Mouse (Mus musculus) ES-Bruce4 (cell line): ENCODE results near the gene Csnk1d. TPM values are rescaled to one million over a fixed set of nuclear protein-coding genes. Genes with fewer than 3 reads are reported as not detected.

Experiments used
- H3K27ac ChIP-seq: 2 replicates; pipeline ENCODE4 v1.5.1; 2012; ENCODE audit warnings: low read length, inconsistent platforms; ENCODE audit not compliant: insufficient read depth
- H3K27me3 ChIP-seq: 2 replicates; pipeline ENCODE4 v1.6.1; 2012; ENCODE audit warnings: mild to moderate bottlenecking, low read length, inconsistent platforms; ENCODE audit not compliant: control insufficient read depth, poor library complexity, insufficient read depth, severe bottlenecking
- H3K36me3 ChIP-seq: 2 replicates; pipeline ENCODE4 v1.6.1; 2012; ENCODE audit warnings: inconsistent platforms, mild to moderate bottlenecking, low read length, moderate library complexity; ENCODE audit not compliant: control insufficient read depth, poor library complexity, insufficient read depth, severe bottlenecking
- H3K4me1 ChIP-seq: one replicate; pipeline ENCODE4 v1.8.1; 2011; ENCODE audit warnings: low read length; ENCODE audit not compliant: control insufficient read depth, insufficient read depth
- H3K4me3 ChIP-seq: 2 replicates; pipeline ENCODE4 v1.5.1; 2011; ENCODE audit warnings: low read depth, mild to moderate bottlenecking, low read length
- H3K9ac ChIP-seq: 2 replicates; pipeline ENCODE4 v1.6.1; 2012; ENCODE audit warnings: low read depth, mild to moderate bottlenecking, inconsistent platforms; ENCODE audit not compliant: poor library complexity, severe bottlenecking
- H3K9me3 ChIP-seq: replicated peaks from 2 replicates; pipeline ENCODE4 v1.6.1; 2012; ENCODE audit warnings: mild to moderate bottlenecking, low read length, inconsistent platforms; ENCODE audit not compliant: control insufficient read depth, poor library complexity, insufficient read depth, severe bottlenecking
- CTCF ChIP-seq: IDR thresholded peaks from one replicate; pipeline ENCODE4 v1.8.1; 2011; ENCODE audit warnings: low read depth, low read length
- EP300 ChIP-seq: IDR thresholded peaks from 2 replicates; pipeline ENCODE4 v1.6.1; 2011; ENCODE audit warnings: low read depth, low read length; ENCODE audit not compliant: insufficient read depth
- POLR2A ChIP-seq: IDR thresholded peaks from one replicate; pipeline ENCODE4 v1.8.1; 2011; ENCODE audit warnings: low read length; ENCODE audit not compliant: insufficient read depth
- polyA plus RNA-seq: library from polyadenylated mRNA; stranded (reverse); fragments of >200 nt; gene quantifications from 2 replicates; pipeline ENCODE4 v1.2.4, GENCODE M21; 2011; ENCODE audit warnings: low read depth; ENCODE audit not compliant: missing spikeins, insufficient read depth, insufficient read length

Gene Csnk1d
- polyA plus RNA-seq, 1 experiment: 99.3 TPM

DNA sequence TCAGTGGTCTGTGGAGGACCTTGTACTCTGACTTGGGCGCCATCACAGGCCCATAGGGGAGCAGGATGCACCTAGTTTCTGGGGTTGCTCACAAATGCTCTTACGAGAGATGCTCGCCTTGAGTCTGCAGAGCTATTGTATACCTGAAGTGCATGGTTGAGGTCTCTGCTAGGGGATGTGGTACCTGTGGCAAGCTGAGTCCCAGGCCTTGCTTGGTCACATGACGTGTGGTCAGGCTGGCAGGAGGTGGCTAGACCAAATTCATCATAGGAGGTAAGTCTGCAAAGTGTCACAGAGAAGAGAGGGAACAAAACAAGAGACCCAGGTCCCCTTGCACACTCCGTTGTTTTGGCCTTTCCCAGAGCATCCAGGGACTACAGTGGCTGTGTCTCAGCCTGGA lies 28.4 kb upstream of the Csnk1d start:
- Histone ChIP-seq H3K9ac (no peak overlapping the region), H3K27ac (no peak overlapping the region), H3K4me3 (no peak overlapping the region)

DNA sequence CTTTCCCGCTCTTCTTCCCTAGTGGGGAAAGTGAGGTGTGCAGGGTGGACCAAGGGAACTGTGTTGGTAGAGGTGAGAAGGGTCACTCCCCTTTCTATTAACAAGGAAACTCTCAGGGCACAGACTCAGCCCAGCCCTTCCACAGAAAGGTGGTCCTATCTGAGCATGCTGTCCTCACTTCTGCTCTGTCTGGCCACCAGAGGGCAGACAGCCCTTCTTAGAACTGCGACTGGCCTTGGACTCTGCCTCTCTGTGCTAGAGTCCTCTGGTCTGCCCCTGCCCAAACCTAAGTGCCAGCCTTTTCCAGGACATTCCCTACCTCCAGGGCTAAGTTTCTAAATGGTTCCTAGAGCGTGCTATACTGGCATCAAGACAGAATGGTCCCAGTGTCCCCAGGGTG lies 26.6 kb upstream of the Csnk1d start:
- no peaks in the 10 kb centered on the region for H3K36me3 ChIP-seq
- TF ChIP-seq CTCF: peak; percentile 93
- TF ChIP-seq EP300: no peak

More for the DNA sequence above, 28.4 kb upstream of the Csnk1d start:
- Histone ChIP-seq H3K4me1 (no peaks in the 10 kb centered on the region), H3K9me3 (no peaks in the 10 kb centered on the region), H3K27me3 (no peaks in the 10 kb centered on the region), H3K36me3 (no peaks in the 10 kb centered on the region)
- no peak for TF ChIP-seq EP300
- TF ChIP-seq POLR2A: no peak
- TF ChIP-seq CTCF: no peak

DNA sequence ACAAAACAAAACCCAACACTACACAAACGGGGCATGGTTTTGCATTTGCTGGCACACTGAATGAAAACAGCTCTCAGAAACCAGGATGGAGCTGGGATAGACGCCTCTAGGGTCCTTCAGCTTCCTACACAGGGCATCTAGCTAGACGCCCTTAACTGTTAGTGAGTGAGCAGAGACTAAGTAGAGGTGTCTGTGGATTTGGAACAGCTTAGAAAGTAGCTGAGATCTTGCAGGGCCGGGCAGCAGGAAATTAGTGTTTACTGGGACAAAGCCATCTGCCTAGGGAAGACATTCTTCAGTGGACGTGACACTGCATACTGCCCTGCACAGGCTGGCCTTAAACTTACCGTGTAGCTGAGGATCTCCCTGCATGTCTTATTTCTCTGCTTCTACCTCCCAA lies 24.3 kb upstream of the Csnk1d start:
- Histone ChIP-seq H3K36me3 (no peaks in the 10 kb centered on the region), H3K27me3 (no peaks in the 10 kb centered on the region), H3K4me1 (no peaks in the 10 kb centered on the region), H3K9me3 (no peaks in the 10 kb centered on the region), H3K27ac (no peak overlapping the region), H3K9ac (no peak overlapping the region), H3K4me3 (no peak overlapping the region)
- TF ChIP-seq CTCF (no peak), POLR2A (no peak), EP300 (no peak)

More for the DNA sequence above, 26.6 kb upstream of the Csnk1d start:
- Histone ChIP-seq H3K4me1 (no peaks in the 10 kb centered on the region), H3K27me3 (no peaks in the 10 kb centered on the region), H3K4me3 (no peak overlapping the region), H3K27ac (no peak overlapping the region), H3K9me3 (no peaks in the 10 kb centered on the region), H3K9ac (no peak overlapping the region)

DNA sequence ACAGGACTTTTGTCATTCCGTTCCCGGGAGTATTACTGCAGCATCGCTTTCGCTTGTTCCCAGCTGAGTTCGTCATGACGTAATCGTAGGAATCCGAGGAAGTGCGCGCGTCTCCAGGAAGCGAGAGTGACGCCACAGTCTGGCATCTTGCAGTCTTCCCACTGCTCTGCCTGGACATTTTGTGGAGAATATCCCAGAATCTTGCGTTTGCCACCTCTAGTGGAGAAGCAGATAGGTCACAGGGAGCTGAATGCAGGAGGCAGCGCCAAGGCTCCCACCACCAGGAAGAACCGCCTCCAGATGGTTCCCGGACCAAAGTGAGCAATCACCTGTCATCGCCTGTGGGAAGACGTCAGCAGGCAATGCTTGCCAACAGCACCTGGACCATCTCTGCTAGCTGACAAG lies 23.8 kb upstream of the Csnk1d start:
- H3K36me3 ChIP-seq: no peaks in the 10 kb centered on the region
- H3K9ac ChIP-seq: no peak overlapping the region
- no peaks in the 10 kb centered on the region for H3K9me3 ChIP-seq
- no peak overlapping the region for H3K4me3 ChIP-seq
- H3K4me1 ChIP-seq: no peaks in the 10 kb centered on the region
- H3K27ac ChIP-seq: no peak overlapping the region
- TF ChIP-seq POLR2A (no peak), EP300 (no peak), CTCF (no peak)
- H3K27me3 ChIP-seq: no peaks in the 10 kb centered on the region

DNA sequence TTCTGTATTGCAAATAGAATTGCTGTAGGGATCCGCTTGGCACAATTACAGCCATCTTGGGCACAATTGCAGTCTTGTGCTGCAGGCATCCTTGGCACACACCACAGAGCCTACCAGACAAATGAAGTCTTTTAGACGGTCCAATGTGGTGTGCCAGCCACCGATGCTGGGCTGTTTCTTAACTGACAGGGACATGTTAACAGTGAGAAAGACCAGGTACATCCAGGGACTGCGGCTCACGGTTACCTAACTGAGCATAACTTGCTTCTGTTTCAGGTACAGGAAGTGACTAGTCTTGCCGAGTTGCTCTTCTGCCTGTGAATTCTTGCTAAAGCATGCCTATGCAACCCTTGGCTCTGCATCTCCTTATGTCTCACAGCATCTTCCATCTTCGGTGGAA lies 22.5 kb upstream of the Csnk1d start:
- Histone ChIP-seq H3K27ac (no peak overlapping the region), H3K4me1 (no peaks in the 10 kb centered on the region), H3K9ac (no peak overlapping the region), H3K4me3 (no peak overlapping the region), H3K27me3 (no peaks in the 10 kb centered on the region), H3K9me3 (no peaks in the 10 kb centered on the region), H3K36me3 (no peaks in the 10 kb centered on the region)
- TF ChIP-seq EP300 (no peak), POLR2A (no peak), CTCF (no peak)

DNA sequence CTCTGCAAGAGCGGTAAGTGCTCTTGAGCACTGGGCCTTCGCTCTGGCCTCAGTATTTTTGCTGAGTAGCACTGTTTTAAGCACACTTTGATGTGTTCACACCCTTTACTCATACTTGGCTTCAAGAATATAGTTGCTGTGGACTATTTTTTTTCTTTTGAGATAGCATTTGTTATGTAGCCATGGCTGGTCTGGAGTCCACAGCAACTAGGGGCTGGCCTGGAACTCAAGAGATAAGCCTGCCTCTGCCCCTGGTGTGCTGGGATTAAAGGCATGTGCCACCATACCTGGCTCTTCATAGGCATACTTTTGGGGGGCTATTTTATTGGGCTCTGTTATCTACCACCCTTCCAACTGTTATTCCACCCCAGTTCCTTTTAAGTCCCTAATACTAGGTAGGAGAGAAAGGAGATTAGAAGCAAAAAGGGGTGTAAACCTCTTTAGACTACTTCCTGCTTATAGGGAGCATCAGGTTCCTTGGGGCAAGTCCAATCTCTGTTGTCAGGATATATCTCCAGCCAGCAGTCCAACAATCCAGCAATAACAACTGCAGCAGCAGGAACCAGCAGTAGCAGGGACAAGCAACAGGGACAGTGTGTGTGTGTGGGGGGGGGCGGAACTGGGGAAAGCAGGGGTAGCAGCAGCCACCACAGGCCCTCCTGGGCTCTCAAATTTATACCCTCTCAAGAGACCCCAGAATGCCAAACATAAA lies 19.1 kb upstream of the Csnk1d start:
- H3K4me3 ChIP-seq: no peak overlapping the region
- H3K4me1 ChIP-seq: no peaks in the 10 kb centered on the region
- no peak overlapping the region for H3K27ac ChIP-seq
- no peak overlapping the region for H3K9ac ChIP-seq
- H3K36me3 ChIP-seq: no peaks in the 10 kb centered on the region
- no peaks in the 10 kb centered on the region for H3K27me3 ChIP-seq
- TF ChIP-seq EP300: no peak
- no peaks in the 10 kb centered on the region for H3K9me3 ChIP-seq
